Mouse (Mus musculus): ENCODE measurements at regions not wholly inside any gene's neighbourhood (a gene's known extent, or its start where the extent isn't known, plus 50 kb on each side); places are given as distances from the start of the nearest gene placed in this dataset.

- TF ChIP-seq CTCF (IDR thresholded peaks at IDR 0.05; ENCODE audit: low read depth, low read length) (no peak), POLR2A (IDR thresholded peaks at IDR 0.05; ENCODE audit: extremely low read depth, insufficient read depth, low read length) (no peak)
Measured at GRCm38 (mm10) chr12:12586436-12586835, 324.5 kb downstream of the Fam49a start.
